Mouse (Mus musculus): Measurements from ENCODE around the gene Npas3. TPM values are rescaled to one million over a fixed set of nuclear protein-coding genes. Genes with fewer than 3 reads are reported as not detected.

Npas3 gene
- total RNA-seq, 2 experiments from 2014 or later = not detected

DNA sequence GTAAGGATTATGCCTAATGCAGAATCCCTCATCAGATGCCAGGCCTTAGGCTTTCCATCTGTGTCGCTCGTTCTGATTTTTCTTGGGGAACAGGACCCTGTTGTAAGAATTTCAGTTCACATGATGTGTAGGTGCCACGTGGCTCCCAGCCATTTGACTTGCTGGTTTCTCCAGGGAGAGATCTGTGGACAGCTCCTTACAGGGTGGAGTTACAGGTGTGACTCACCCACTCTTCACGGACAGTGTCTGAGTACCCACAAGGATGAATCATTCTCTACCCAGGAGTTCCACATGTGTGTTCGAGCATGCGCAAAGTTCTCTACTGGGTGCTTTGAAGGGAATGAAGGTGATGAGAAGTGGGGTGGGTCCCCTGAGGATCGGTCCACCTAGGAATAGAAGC lies 722.2 kb downstream of the Npas3 start:
- ATAC-seq (replicated peaks; ENCODE audit: poor library complexity) = no peak

GRCm38 (mm10) chr12:53973414-53973813 lies 724.9 kb downstream of the Npas3 start:
- ATAC-seq (replicated peaks; ENCODE audit: poor library complexity) = no peak

GRCm38 (mm10) chr12:53981575-53982507 lies 733.4 kb downstream of the Npas3 start:
- no peak for ATAC-seq (replicated peaks; ENCODE audit: poor library complexity)

DNA sequence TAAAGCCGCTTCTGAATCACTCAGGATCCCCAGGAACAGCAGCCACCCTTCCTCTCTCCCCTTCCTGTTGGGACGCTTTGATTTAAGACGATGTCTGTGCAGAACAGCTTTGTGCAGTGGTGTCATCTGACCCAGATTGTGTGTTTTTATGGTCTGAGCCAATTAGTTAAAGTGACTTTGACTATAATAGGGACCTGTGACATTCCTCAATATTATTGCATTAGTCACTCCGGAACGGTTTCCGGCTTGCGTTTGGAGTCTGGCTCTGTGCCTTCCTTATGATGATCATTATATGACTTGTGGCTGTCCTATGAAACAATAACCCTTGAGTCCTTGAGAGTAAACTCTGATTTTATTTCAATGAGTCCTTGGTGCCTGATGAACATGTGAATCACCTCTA lies 735.5 kb downstream of the Npas3 start:
- ATAC-seq (replicated peaks; ENCODE audit: poor library complexity) = no peak

- no peak for ATAC-seq (replicated peaks; ENCODE audit: poor library complexity)
Measured at GRCm38 (mm10) chr12:53985851-53986842, 737.7 kb downstream of the Npas3 start.

GRCm38 (mm10) chr12:53992411-53992810 lies 743.9 kb downstream of the Npas3 start:
- ATAC-seq (replicated peaks; ENCODE audit: poor library complexity) = no peak

DNA sequence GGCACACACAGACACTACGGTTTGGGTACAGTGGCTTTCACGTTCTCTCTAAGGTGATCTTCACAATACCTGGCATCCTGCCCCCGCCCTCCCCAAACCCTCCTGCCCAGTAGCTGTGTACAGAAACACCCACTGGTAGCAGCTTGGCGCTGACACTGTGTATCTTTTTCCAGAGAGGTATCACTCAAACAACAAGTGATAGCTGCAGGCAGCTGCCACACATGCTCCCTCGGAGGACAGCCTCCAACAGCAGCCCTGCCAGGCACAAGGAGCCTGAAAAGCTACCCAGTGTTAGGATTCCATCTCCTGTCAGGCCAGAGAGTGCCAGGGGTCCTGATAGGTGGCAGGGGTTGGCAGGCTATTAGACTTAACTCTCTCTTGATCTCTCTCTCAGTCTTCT lies 747.2 kb downstream of the Npas3 start:
- ATAC-seq (replicated peaks; ENCODE audit: poor library complexity) = no peak

DNA sequence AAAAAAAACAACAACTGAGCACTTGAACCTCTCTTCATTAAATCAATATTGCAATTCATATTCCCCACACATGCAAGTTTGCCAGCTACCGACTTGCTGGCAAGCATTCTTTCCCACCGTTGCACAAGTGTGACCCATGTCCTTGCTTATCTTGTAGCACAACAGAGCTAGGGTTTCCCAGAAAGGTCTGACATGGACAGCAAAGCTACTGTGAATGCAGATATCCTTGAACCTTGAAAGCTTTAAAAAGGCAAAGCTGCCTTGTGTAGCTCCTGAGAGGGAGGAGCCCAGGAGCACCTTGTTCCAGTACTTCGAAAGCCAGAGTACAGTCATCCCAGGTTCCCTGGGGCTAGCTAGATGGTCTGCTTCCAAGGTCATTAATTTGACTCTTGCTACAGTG lies 748.7 kb downstream of the Npas3 start:
- ATAC-seq (replicated peaks; ENCODE audit: poor library complexity) = no peak

DNA sequence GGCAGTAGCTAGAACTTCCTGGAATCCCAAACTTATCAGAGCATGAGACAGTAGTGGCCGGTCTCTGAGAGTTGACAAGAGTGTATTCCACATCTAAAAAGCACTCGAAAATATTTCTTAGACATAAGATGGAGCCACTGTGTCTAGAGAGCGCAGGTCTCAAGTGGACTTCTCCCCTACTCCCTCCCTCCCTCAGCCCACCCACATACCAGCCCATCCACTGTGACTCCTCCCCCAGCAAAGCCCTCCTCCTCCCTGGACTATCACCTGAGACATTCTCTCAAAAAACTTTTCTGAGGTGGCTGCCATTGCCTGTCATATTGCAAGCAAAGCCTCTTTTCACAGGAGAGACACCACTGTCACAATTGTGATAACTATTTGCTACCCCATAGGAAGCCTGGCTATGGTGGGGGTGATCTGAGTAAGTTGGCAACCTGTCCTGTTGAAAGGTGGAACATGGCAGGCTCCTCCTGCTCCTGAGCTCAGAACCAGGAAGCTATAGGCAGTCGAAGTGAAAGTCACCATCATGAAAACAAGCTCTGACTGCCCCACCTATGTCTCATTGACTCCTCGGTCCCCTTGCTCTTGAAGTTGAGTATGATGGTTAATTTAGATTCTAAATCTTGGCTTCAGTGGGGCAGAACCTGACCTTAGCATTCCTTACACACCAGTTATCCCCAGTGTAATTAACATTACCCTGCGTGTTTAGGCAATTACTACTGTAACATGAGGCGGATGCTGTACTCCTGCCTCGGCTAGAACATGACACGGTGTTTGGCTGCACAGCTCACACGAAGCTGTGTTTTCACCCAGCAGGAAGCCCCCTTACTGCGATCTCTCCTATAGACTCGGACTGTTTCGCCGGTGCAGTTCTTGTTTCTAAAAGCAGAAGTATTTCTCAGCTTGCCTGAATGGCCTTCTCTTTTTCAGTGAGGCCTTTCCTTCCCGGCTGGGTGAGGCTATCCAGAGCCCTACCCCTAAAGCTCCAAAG lies 751.5 kb downstream of the Npas3 start:
- peak; percentile 69 for ATAC-seq (replicated peaks; ENCODE audit: poor library complexity)

DNA sequence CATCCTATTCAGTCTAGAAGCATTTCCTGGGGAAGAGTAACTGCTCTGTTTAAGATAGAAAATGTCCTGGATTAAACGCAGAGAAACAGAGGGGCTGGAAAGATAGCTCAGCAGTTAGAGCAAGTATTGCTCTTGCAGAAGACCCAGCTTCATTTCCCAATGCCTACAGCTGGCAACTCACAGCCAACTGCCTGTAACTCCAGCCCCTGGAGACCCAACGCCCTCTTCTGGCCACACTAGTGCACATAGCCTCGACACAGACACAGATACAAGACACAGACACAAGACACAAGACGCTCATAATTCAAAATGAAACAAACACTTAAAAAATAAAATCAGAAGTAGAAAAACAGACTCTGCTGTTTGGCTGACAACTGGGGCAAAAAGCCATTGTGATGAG lies 754.0 kb downstream of the Npas3 start:
- no peak for ATAC-seq (replicated peaks; ENCODE audit: poor library complexity)

GRCm38 (mm10) chr12:54004606-54005005 lies 756.1 kb downstream of the Npas3 start:
- ATAC-seq (replicated peaks; ENCODE audit: poor library complexity) = no peak

DNA sequence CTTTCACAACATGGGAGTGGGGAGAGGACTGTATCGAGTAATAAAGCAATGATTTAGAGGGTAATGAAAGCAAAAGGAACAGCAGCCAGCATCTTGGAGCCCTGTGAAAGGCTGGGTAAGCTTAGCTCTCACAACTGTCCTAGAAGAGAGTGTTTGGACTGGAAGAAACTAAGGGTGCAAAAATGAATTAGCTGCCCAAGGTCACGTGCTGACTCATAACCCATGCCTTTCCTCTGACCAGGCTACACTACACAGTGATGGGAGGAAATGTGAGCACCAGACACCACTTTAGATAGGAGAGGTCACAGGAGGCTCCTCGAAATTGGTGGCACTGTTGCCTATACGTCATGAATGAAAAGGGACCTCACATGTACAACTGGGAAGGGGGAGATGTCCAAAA lies 757.1 kb downstream of the Npas3 start:
- no peak for ATAC-seq (replicated peaks; ENCODE audit: poor library complexity)

GRCm38 (mm10) chr12:54015304-54015703 lies 766.8 kb downstream of the Npas3 start:
- ATAC-seq (replicated peaks; ENCODE audit: poor library complexity) = no peak

- ATAC-seq (replicated peaks; ENCODE audit: poor library complexity) = no peak
Measured at GRCm38 (mm10) chr12:54017949-54018348, 769.5 kb downstream of the Npas3 start.

DNA sequence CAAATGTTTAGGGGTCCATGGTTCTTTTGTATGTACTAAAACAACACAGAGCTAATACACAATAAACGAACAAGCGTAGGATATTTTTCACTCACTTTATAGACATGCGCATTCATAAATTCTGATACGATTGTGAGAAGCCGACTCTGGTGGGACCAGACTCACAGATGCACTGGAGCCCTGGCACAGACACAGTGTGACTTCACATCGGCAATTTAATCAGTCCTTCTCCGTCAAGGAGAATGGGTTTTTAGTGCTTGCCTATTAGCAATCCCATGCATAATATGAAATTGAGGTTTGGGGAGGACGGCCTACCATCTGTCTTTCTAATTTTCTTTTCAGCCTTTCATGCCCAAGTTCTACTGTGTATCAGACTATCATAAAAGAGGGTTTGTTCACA lies 771.5 kb downstream of the Npas3 start:
- ATAC-seq (replicated peaks; ENCODE audit: poor library complexity) = no peak

DNA sequence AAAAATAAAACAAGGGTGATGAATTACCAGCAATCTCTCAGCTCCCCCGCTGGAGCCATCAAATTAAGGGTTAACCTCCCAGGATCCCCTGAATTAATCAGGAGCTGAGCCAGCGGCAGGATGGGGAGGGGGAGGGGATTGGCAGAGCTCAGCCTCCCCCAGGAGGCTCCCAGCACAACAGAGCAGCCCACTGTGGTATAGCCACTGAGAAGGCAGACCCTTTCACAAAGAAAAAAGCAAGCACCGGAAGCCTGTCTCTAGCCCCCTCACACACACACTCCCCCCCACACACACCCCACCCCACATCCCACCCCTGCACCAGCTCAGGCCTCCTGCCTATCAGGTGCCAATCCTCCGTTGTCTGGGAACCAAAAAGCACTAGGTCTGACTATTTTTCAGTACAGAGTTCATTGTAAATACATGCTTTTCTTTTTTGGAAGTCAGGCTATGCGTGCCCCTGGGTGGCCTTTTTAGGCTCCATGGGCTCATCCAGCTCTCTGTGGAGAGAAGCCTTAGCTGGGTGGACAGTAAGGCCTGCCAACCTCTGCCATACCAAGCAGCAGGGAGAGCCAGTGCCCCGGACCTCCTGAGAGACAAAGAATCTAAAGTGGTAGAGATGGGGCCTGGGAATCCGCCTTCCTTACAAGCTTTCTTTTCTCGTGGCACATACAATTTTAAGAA lies 786.3 kb downstream of the Npas3 start:
- no peak for ATAC-seq (replicated peaks; ENCODE audit: poor library complexity)

- ATAC-seq (replicated peaks; ENCODE audit: poor library complexity) = no peak
Measured at GRCm38 (mm10) chr12:54037602-54038001, 789.1 kb downstream of the Npas3 start.

GRCm38 (mm10) chr12:54042996-54043544 lies 794.6 kb downstream of the Npas3 start:
- no peak for ATAC-seq (replicated peaks; ENCODE audit: poor library complexity)

GRCm38 (mm10) chr12:54044606-54045334 lies 796.3 kb downstream of the Npas3 start:
- ATAC-seq (replicated peaks; ENCODE audit: poor library complexity) = no peak

All from megakaryocyte progenitor cell, adult 5-6 weeks (primary cell).